Mouse (Mus musculus): ENCODE measurements at regions not wholly inside any gene's neighbourhood (a gene's known extent, or its start where the extent isn't known, plus 50 kb on each side); places are given as distances from the start of the nearest gene placed in this dataset.
"Not testable (repeated sequence)": the region's sequence is repeated elsewhere in the genome, so short reads cannot be mapped to it uniquely, and the experiment has no call there.

DNA sequence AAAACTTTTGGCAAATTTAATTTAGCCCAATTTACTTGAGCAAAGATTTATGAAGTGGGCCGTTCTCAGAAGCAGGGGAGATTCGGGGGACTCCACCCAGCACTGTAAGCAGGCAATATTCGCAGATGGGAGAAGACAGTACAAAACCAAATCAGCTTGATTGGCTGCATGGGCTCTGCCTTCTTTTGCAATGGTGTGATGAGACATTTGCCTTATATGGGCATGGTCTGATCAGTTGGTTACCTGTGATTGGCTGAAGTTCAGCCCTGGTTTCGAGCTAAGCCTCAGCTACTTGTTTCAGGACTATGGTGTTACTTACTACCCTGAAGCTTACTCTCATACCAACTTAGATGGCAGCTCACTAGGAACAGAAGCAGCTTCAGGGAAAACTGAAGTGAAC, 185.6 kb upstream of the Arhgap18 start:
- intact Hi-C loops (cut with DNase I) = no loop called here
- no peak for DNase-seq (ENCODE audit: extremely low spot score in 1 of 2, low spot score in 2 of 2)

DNA sequence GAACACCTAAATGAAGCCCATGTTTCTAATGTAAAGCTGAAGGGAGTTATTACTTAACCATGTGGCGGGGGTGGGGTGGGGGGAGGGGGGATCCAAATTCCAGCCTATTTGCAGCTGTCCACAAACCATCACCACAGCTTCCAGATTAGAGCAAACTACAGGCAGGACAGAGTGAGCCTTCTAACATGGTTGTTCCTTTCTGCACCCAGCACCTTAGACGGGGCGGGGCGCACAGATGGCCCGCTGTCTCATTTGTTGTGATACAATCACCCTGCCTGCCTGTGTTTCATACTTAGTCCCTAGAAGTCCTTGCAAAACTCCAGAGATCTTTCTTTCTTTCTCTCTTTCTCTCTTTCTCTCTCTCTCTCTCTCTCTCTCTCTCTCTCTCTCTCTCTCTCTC, 182.8 kb upstream of the Arhgap18 start:
- intact Hi-C loops (cut with DNase I) = no loop called here
- DNase-seq (ENCODE audit: extremely low spot score in 1 of 2, low spot score in 2 of 2) = no peak

DNA sequence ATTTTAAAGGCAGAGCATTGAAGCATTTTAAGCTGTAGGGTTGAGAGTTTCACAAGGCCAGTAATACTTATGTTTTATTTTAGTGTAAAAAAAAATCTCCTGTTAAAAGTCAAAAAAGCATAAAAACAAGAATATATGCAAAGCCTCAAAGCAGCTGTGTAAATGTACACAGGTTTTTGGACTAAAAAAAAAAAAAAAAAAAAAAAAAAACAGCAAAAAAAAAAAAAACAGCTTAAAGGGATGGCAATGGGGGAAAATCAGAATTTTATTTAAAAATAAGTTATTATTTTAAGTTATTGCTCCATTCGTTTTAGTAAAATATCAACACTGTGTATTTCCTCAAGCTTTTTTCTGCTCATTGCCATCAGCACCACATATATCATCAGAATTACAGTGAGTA, 181.8 kb upstream of the Arhgap18 start:
- intact Hi-C loops (cut with DNase I) = no loop called here

DNA sequence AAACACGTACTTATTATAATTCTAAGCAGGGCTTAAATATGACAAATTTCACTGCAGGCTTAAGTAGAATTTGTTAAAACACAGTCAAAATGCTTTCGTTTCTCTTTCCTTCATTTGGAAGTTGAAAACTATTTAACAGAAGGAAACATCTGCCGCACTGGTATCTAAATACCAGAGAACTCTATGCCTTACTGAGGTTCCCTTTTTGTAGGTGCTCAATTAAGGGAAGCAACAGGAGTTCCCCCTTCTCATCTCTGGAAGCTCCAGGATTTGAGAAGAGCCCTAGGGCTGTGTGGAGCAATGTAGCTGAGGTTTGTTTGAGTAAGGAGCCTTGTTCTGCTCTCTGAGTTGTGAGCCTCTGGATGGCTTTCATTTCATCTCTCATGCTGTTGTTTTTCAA, 177.1 kb upstream of the Arhgap18 start:
- intact Hi-C loops (cut with DNase I) = no loop called here
- no peak for DNase-seq (ENCODE audit: extremely low spot score in 1 of 2, low spot score in 2 of 2)

More for the DNA sequence above, 181.8 kb upstream of the Arhgap18 start:
- no peak for DNase-seq (ENCODE audit: extremely low spot score in 1 of 2, low spot score in 2 of 2)

DNA sequence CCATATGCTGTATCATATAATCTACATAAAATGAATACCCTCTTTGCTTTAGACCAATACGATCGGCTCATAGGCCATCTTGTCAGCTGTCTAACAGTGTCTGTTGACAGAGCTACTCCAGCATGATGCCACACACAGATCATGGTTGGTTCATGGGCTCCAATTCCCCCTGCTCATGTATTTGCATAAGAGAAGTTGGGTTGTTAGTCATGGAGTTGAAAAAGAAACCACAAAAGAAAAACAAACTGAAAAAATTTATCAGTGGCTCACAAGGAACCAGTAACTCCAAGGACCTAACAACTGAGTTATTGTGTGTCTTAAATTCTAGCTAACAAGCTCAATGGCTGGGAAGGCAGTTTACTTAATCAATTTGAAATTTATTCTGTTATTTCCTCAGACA, 176.1 kb upstream of the Arhgap18 start:
- intact Hi-C loops (cut with DNase I) = no loop called here
- no peak for DNase-seq (ENCODE audit: extremely low spot score in 1 of 2, low spot score in 2 of 2)

DNA sequence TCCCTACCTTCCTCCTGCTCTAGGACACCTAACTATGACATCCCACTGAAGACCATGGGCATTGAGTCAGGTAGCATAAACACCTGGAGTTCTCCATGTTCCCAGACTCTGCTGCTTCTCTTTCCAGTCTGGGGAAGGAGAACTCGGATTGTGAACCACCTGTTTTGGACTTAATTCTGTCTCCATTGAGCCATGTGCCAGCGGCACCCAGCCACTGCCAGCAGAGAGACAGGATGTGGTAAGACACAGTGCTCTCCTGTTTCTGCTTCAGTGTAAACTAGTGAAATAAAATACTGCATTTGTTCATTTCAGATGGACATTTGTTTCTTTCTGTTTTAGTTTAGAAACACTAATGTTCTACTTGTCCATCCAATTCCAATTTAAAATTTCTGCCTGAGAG, 168.1 kb upstream of the Arhgap18 start:
- intact Hi-C loops (cut with DNase I) = no loop called here
- no peak for DNase-seq (ENCODE audit: extremely low spot score in 1 of 2, low spot score in 2 of 2)

DNA sequence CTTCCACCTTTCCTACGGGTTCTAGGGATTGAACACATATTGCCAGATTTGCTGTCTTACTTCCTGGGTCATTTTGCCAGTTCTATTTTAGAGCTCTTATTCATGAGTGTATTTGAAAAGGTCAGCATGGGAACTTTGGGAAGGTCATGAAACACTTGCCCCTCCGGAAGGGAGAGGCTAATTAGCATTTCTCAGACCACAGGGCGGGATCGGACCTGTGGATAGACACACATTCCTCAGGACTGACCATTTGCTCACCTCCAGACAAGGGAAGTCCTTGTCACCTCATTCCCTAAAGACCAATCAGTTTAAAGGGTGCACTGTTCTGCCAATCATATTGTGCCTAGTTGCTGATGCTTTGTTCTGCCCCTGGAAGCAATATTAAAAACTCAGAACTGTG, 146.1 kb upstream of the Arhgap18 start:
- DNase-seq (ENCODE audit: extremely low spot score in 1 of 2, low spot score in 2 of 2); intact Hi-C loops (cut with DNase I): not testable (repeated sequence)

DNA sequence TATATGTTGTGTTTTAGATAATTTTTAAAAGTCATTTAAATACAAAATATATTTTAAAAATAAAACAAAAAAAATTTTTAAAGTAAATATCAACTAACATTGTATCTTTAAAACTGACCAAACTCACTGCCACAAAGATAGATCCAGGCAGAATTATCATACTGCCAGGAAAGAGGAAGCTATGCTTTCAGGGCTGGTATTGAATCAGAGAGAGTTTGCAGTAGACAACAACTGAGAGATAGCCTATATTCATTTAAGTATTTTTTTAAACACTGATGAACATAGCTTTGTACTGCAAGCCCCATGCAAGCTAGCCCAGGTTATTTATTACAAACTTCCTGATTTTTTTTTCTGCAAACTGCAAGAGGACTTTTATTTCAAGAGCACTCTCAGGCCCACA, 142.0 kb upstream of the Arhgap18 start:
- intact Hi-C loops (cut with DNase I) = no loop called here
- DNase-seq (ENCODE audit: extremely low spot score in 1 of 2, low spot score in 2 of 2) = no peak

DNA sequence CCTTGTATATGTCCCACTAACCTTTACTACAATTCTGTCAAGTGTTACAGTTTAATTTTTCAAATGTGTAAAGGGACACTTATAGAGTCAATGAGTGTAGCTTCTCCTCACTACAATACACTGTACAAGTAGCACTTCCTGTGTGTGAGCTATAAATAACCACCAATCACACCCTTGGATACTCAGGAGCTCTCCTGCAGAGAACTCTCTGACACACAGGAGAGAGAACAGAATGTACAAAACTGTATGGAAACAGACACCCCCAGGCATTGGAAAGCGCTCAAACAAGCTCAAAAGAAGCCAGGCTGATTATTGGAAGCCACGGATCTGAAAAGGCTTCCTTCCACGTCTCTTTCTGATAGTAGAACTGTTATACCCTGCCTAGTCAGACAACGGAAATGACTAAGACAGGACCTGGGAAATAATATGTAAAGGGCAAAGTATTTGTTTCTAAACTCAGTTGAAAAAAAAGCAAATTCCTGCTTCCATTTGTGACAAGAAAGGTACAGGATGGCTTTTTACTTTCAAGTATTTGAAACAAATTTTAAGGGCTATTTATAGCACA, 122.9 kb upstream of the Arhgap18 start:
- intact Hi-C loops (cut with DNase I) = no loop called here
- no peak for DNase-seq (ENCODE audit: extremely low spot score in 1 of 2, low spot score in 2 of 2)

DNA sequence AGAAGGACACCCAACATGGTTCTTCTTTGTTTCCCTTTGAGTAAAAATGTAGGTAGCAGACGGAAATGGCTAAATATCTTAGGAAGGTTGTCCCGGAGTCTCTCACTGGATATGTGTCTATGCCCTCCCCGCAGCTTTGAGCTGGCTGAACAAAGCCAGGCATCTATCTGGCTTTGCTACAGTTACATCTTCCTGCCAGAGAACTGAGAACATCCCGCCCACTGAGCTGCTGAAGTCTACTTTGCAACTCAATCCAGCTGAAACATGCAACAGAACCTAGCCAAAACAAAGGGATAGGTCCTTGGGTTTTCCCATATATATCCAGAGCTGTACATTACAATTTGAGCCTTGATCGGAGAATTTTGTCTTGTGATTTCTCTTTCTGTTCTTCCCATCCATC, 121.0 kb upstream of the Arhgap18 start:
- DNase-seq (ENCODE audit: extremely low spot score in 1 of 2, low spot score in 2 of 2) = no peak
- intact Hi-C loops (cut with DNase I) = no loop called here

DNA sequence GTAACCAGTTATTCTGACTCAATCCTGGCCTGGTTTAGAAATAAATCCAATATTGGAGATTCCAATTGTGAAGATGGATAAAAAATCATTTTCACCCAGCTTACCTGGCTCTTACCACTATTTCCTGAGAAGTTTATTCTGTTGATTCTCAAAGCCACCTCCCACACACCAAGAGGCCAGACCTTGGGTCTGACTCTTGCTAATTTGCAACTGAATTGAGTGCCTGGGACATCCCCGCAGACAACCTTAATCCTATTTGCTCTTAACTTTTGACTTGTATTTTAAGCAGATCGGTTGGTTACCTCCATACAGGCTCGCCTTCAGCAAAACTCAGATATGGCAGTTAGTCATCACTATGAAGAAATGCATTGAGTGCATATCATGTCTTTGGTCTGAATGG, 115.8 kb upstream of the Arhgap18 start:
- DNase-seq (ENCODE audit: extremely low spot score in 1 of 2, low spot score in 2 of 2) = no peak
- intact Hi-C loops (cut with DNase I) = no loop called here

DNA sequence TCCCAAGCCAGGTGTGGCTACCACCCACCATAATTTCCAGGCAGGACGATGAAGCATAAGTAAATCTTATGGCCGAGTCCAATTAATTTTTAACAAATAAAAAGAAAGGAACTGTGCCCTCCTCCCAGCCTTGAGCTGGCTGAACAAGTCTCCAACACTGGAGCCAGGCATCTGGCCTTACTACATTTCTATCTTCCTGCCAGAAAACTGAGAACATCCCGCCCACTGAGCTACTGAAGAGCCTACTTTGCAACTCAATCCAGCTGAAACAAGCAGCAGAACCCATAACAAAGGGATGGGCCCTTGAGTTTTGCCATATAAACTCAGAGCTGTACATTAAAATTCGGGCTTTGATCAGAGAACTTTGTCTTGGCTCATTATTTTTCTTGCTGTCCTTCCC, 115.2 kb upstream of the Arhgap18 start:
- intact Hi-C loops (cut with DNase I) = no loop called here
- no peak for DNase-seq (ENCODE audit: extremely low spot score in 1 of 2, low spot score in 2 of 2)

DNA sequence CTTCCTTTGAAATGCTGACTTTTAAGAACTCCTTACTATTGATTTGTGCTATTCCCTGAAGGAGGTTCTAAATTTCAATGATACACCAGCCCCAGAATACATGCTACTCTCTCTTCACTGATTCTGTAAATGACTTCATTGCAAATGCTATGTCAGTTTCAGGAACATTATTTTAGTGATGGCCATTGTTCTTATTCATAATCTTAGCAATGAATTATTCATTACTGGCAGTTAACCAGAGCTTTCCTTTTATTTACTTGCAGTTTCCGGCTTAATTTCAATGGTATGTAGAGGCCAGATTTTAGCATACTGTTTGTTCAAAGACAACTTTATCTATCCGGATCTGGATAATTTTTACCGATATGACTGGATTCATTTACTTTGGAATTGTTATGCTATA, 114.1 kb upstream of the Arhgap18 start:
- no peak for DNase-seq (ENCODE audit: extremely low spot score in 1 of 2, low spot score in 2 of 2)
- intact Hi-C loops (cut with DNase I) = no loop called here

DNA sequence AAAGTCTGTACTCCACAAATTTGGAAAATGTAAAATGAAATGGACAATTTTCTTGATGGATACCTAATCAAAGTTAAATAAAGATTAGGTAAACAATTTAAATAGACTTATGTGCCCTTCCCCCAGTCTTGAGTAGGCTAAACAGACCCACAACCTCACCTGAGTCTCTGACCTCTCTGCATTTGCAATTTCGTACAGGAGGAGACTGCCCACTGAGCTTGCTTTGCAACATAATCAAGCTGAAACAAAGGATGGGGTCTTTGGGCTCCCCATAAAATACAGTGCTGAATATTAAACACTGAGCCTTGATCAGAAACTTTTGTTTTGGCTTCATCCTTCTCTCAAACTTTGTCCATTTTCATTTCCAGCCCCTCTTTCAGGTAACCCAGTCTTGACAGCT, 100.1 kb upstream of the Arhgap18 start:
- DNase-seq (ENCODE audit: extremely low spot score in 1 of 2, low spot score in 2 of 2) = no peak
- intact Hi-C loops (cut with DNase I) = no loop called here

DNA sequence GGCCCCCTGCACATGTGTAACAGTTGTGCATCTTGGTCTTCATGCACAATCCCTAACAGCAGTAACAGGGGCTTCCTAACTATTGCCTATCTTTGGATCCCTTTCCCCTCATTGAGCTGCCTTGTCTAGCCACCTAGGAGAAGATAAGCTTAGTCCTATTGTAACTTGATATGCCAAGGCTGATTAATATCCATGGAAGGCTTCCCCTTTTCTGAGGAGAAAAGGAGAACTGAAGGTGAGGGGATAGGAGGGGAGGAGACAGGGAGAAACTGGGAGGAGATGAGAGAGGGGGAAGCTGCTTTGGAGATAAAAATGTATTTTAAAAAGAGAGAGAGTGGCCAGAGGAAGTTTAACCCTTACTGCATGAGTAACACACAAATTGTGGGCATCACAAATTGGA, 89.0 kb upstream of the Arhgap18 start:
- no peak for DNase-seq (ENCODE audit: extremely low spot score in 1 of 2, low spot score in 2 of 2)
- intact Hi-C loops (cut with DNase I) = no loop called here

DNA sequence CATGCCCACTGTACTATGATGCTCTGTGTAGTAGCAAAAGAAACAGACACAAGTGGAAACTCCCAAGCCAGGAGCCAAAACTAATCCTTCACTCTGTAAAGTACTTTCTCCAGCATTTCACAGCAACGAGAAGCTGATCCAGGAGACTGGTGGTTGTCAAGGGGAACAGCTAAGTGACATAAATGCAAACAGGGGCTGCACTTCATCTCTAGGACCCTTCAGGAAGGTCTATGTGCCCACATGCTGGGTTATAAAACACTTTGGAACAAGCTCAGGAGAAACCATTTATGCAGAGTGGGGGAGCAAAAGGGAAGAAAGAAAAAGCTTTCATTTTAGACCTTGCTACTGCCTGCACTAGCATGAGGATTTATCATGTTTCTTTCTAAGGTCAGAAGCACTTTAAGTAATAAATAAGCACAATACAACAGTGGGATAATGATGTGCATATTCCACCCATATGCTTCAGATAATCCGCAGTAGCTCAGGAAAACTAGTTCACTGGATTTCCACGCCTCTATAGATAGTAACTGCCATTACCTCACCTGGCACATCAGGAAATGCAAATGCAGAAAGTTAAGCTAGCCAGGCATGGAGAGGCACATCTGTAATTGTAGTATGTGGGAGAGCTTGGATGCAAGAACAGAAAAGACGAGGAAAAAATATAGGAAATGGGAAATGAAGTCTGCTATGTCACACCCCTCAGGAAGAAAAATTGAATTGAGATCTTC, 73.6 kb upstream of the Arhgap18 start:
- no peak for DNase-seq (ENCODE audit: extremely low spot score in 1 of 2, low spot score in 2 of 2)
- intact Hi-C loops (cut with DNase I) = no loop called here

DNA sequence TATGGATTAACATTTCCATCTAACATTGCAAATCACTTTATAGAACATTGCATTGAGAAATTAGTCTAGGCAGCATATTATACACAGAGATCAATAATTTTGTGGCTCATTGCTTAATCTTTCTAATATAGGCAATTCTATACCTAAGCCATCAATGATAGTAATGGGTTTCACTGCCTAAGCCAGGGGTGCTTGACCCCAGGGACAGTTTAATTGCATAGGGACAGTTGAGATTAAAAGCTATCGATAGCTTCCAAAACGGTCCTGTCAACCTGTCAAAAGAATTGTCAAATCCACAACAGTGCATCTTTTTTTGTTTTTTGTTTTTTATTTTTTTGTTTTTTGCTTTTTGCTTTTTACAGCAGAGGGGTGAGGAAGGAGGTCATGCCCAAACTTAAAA, 58.5 kb upstream of the Arhgap18 start:
- intact Hi-C loops (cut with DNase I) = no loop called here
- no peak for DNase-seq (ENCODE audit: extremely low spot score in 1 of 2, low spot score in 2 of 2)

DNA sequence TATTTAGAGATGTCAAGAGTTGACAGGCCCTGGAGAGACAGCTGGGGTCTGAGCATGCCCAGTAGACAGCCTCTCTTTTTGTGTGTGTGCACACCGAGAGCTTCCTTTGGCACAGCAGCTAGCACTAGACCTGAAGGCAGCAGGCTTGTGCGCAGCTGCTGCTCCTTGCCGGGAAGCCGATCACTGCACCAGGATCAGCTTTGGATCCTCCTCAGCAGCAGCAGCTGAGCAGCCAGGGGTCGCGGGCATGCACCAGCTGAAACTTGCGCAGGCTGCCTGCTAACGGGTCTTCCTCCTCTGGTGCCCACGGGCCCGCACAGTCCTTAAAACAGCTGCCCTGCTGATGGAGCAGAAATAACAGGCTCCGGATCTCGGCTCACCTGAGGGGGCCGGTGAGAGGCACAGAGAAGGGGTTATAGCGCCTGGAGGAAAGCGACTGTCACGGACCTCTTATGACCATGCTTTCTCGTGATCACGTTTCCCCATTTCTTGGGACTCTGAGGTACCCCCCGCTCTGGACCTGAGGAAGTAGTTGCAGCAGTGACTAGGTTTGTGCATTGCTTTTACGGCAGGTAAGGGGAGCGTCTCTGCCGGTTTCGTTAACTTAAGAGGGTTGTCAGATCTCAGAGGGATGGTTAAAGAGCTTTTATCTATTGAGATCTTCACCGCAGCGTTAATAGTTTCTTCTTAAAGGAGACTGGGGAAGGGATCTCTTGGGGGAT, 57.8 kb upstream of the Arhgap18 start:
- intact Hi-C loops (cut with DNase I) = no loop called here
- DNase-seq (ENCODE audit: extremely low spot score in 1 of 2, low spot score in 2 of 2) = peak; percentile 38 to 42
